Mouse (Mus musculus) CD4-positive, CD25-positive, alpha-beta regulatory T cell, adult 9 weeks (primary cell): ENCODE measurements around the gene Alpi. TPM values are rescaled to one million over a fixed set of nuclear protein-coding genes. Genes with fewer than 3 reads are reported as not detected.

Source experiments
- polyA plus RNA-seq: library from polyadenylated mRNA; unstranded; fragments of 100-300 nt; shearing (Covaris generic); gene quantifications from one replicate; pipeline ENCODE4 v1.2.1, GENCODE M21; 2017

The Alpi gene
- polyA plus RNA-seq = not detected

DNA sequence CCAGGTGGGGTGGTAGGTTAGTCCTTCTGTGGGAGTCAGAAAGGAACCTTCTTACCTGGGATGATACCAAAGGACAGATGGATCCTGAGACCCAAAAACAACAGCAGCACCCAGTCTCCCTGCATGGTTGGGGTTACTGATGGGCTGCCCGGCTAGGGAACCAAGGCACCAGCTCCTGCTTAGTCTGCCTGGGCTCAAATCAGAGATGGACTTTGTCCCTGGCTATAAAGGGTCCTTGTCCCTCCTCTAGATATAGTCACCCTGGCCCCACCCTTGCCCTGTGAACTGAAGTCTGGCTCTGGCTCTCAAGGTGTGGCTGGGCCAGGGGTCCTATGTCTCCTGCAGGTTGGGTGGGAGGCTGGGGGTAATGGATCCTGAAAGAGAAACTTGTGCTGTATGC is at the start of gene Alpi:
Gene Alpi (minus strand): TSS at position 196 of the 400 bp plus-strand sequence.

DNA sequence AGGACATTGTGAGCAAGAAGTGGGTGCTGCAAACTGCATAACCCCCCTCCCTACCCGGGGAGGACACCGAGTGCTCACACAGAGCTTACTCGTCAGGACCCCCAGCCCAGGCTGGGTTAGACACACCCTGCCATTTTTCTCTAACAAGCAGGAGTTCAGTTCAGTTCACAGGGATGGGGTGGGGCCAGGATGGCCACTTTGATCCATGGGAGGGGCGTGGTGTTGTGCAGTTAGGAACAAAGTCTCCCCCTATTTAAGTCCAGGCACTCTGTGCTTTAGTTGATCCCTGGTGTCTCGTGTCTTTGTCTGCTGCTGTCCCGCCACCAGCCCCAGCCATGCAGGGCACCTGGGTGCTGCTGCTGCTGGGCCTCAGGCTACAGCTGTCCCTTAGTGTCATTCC is 23.3 kb upstream of the Alpi start, which contains the start of gene Akp3:
Gene Akp3 (plus strand): TSS at position 301 of the 400 bp plus-strand sequence.

DNA sequence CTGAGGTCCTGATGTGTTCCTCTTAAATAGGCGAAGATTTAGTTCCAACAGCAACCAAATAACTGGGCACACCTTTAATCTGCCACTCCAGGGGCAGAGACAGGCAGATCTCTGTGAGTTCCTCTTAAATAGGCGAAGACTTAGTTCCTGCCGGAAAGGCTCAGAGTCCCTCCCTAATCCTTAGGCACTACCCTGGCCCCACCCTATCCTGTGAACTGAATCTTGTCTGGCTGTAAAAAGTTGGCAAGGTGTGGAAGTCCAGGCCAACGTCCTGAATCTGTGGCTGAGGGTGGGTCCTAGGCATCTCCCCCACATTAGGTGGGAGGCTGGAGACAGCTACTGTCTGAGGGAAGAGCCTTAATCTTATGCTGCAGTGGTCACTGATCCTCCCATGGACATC is 11.6 kb downstream of the Alpi start, which contains the start of gene Alppl2:
Gene Alppl2 (minus strand): TSS at position 101 of the 400 bp plus-strand sequence.

Other genes with a start within 250 kb of the Alpi start
- gene Alppl2, start 11.7 kb downstream of the Alpi start, polyA plus RNA-seq = not detected
- not detected for gene Akp3, start 23.4 kb upstream of the Alpi start, polyA plus RNA-seq
- gene Ecel1, start 54.9 kb upstream of the Alpi start, polyA plus RNA-seq = 0.46 TPM
- gene Prss56, start 81.7 kb upstream of the Alpi start, polyA plus RNA-seq = not detected
- not detected for gene Chrnd, start 89.0 kb upstream of the Alpi start, polyA plus RNA-seq
- gene Chrng, start 103.1 kb upstream of the Alpi start, polyA plus RNA-seq = not detected
- 143 TPM for gene Eif4e2, start 112.3 kb upstream of the Alpi start, polyA plus RNA-seq
- gene Efhd1, start 162.8 kb upstream of the Alpi start, polyA plus RNA-seq = not detected
- 79.4 TPM for gene Gigyf2, start 225.4 kb upstream of the Alpi start, polyA plus RNA-seq